Mouse (Mus musculus) erythroblast, embryonic 14.5 days (primary cell): ENCODE data around the gene Mrpl35.

Source experiments
- GATA1 ChIP-seq: IDR thresholded peaks from 2 replicates; pipeline ENCODE4 v1.6.1; 2012; ENCODE audit warnings: low read length, inconsistent platforms, mixed read lengths
- TAL1 ChIP-seq: IDR thresholded peaks from 3 replicates; pipeline ENCODE4 v1.6.1; 2012; ENCODE audit warnings: low read length, inconsistent platforms, mixed read lengths

GRCm38 (mm10) chr6:71823488-71823887 lies 3.3 kb downstream of the Mrpl35 start:
- TF ChIP-seq GATA1: no peak
- TF ChIP-seq TAL1: no peak
